Mouse (Mus musculus): Measurements from ENCODE around the gene Rab31. TPM values are rescaled to one million over a fixed set of nuclear protein-coding genes. Genes with fewer than 3 reads are reported as not detected.

The Rab31 gene
- polyA plus RNA-seq, 2 experiments = 2.7 to 5.0 TPM

- H3K4me2 ChIP-seq (ENCODE audit: low read depth) = no peak overlapping the region
- TF ChIP-seq CTCF (IDR thresholded peaks at IDR 0.05; ENCODE audit: low read depth) = no peak
- TF ChIP-seq EP300 (IDR thresholded peaks at IDR 0.05; ENCODE audit: low read depth) = no peak
- ATAC-seq (ENCODE audit: insufficient read depth) (no peak), DNase-seq (ENCODE audit: low read depth in 3 of 3, low spot score in 3 of 3) (no peak)
- no peak overlapping the region for H3K27ac ChIP-seq
- no peaks in the 10 kb centered on the region for H3K4me1 ChIP-seq (replicated peaks; ENCODE audit: control insufficient read depth in 2 of 2, insufficient read depth in 2 of 2, low read length in 1 of 2)
- H3K9me3 ChIP-seq (ENCODE audit: control insufficient read depth, low read length) = no peaks in the 10 kb centered on the region
- 67% methylated on average over 4 of the region's 4 CpGs for WGBS (ENCODE audit: insufficient replicate concordance)
- no peak overlapping the region for H3K4me3 ChIP-seq (ENCODE audit: insufficient read depth in 1 of 2, low read depth in 2 of 2, low read length in 2 of 2)
- no peak overlapping the region for H3K9ac ChIP-seq (replicated peaks)
- peaks cover 2% of the 10 kb centered on the region for H3K36me3 ChIP-seq (replicated peaks; ENCODE audit: control insufficient read depth, insufficient read depth, low read depth)
- no peaks in the 10 kb centered on the region for H3K27me3 ChIP-seq (ENCODE audit: control insufficient read depth, insufficient read depth, low read length)
Measured at GRCm38 (mm10) chr17:65805966-65806365, 33.4 kb upstream of the Rab31 start.

- DNase-seq (ENCODE audit: low read depth in 3 of 3, low spot score in 3 of 3) (no peak), ATAC-seq (ENCODE audit: insufficient read depth) (no peak)
- H3K27ac ChIP-seq = no peak overlapping the region
- no peak overlapping the region for H3K9ac ChIP-seq (replicated peaks)
- 76% methylated on average over 4 of the region's 4 CpGs for WGBS (ENCODE audit: insufficient replicate concordance)
- peaks cover 0 to 10% of the 10 kb centered on the region in 2 experiments; a peak in 2 of 4 replicates for H3K4me1 ChIP-seq (replicated peaks; ENCODE audit: control insufficient read depth in 2 of 2, insufficient read depth in 2 of 2, low read length in 1 of 2)
- H3K4me3 ChIP-seq (ENCODE audit: insufficient read depth in 1 of 2, low read depth in 2 of 2, low read length in 2 of 2) = no peak overlapping the region
- TF ChIP-seq EP300 (IDR thresholded peaks at IDR 0.05; ENCODE audit: low read depth) (no peak), CTCF (IDR thresholded peaks at IDR 0.05; ENCODE audit: low read depth) (no peak)
- H3K27me3 ChIP-seq (ENCODE audit: control insufficient read depth, insufficient read depth, low read length) = no peaks in the 10 kb centered on the region
- H3K4me2 ChIP-seq (ENCODE audit: low read depth) = no peak overlapping the region
- no peaks in the 10 kb centered on the region; the same call in 1 of the 2 replicates for H3K36me3 ChIP-seq (replicated peaks; ENCODE audit: control insufficient read depth, insufficient read depth, low read depth)
- H3K9me3 ChIP-seq (ENCODE audit: control insufficient read depth, low read length) = no peaks in the 10 kb centered on the region
Measured at GRCm38 (mm10) chr17:65802026-65802425, 29.5 kb upstream of the Rab31 start.

- H3K4me3 ChIP-seq (ENCODE audit: insufficient read depth in 1 of 2, low read depth in 2 of 2, low read length in 2 of 2) = no peak overlapping the region
- ATAC-seq (ENCODE audit: insufficient read depth) = no peak
- DNase-seq (ENCODE audit: low read depth in 3 of 3, low spot score in 3 of 3) = no peak
- H3K36me3 ChIP-seq (replicated peaks; ENCODE audit: control insufficient read depth, insufficient read depth, low read depth) = no peaks in the 10 kb centered on the region; the same call in 1 of the 2 replicates
- H3K4me1 ChIP-seq (replicated peaks; ENCODE audit: control insufficient read depth in 2 of 2, insufficient read depth in 2 of 2, low read length in 1 of 2) = peaks cover 0 to 10% of the 10 kb centered on the region in 2 experiments; a peak in 2 of 4 replicates
- 86% methylated on average over 6 of the region's 6 CpGs for WGBS (ENCODE audit: insufficient replicate concordance)
- H3K27me3 ChIP-seq (ENCODE audit: control insufficient read depth, insufficient read depth, low read length) = no peaks in the 10 kb centered on the region
- TF ChIP-seq CTCF (IDR thresholded peaks at IDR 0.05; ENCODE audit: low read depth) = no peak
- no peak for TF ChIP-seq EP300 (IDR thresholded peaks at IDR 0.05; ENCODE audit: low read depth)
- no peak overlapping the region for H3K27ac ChIP-seq
- no peak overlapping the region for H3K4me2 ChIP-seq (ENCODE audit: low read depth)
- no peak overlapping the region for H3K9ac ChIP-seq (replicated peaks)
- no peaks in the 10 kb centered on the region for H3K9me3 ChIP-seq (ENCODE audit: control insufficient read depth, low read length)
Measured at GRCm38 (mm10) chr17:65800451-65800850, 27.9 kb upstream of the Rab31 start.

- Histone ChIP-seq H3K9ac (replicated peaks) (no peak overlapping the region), H3K27ac (no peak overlapping the region), H3K27me3 (ENCODE audit: control insufficient read depth, insufficient read depth, low read length) (no peaks in the 10 kb centered on the region), H3K36me3 (replicated peaks; ENCODE audit: control insufficient read depth, insufficient read depth, low read depth) (no peaks in the 10 kb centered on the region; the same call in 1 of the 2 replicates), H3K4me1 (replicated peaks; ENCODE audit: control insufficient read depth in 2 of 2, insufficient read depth in 2 of 2, low read length in 1 of 2) (peaks cover 0 to 10% of the 10 kb centered on the region in 2 experiments; a peak in 2 of 4 replicates), H3K4me2 (ENCODE audit: low read depth) (no peak overlapping the region), H3K4me3 (ENCODE audit: insufficient read depth in 1 of 2, low read depth in 2 of 2, low read length in 2 of 2) (no peak overlapping the region), H3K9me3 (ENCODE audit: control insufficient read depth, low read length) (no peaks in the 10 kb centered on the region)
- no peak for DNase-seq (ENCODE audit: low read depth in 3 of 3, low spot score in 3 of 3)
- 25% methylated on average over 1 of the region's 1 CpGs for WGBS (ENCODE audit: insufficient replicate concordance)
- ATAC-seq (ENCODE audit: insufficient read depth) = 0 out of 2 replicates have a peak, but pooled peaks have one; percentile 41
- no peak for TF ChIP-seq EP300 (IDR thresholded peaks at IDR 0.05; ENCODE audit: low read depth)
- no peak for TF ChIP-seq CTCF (IDR thresholded peaks at IDR 0.05; ENCODE audit: low read depth)
Measured at GRCm38 (mm10) chr17:65799353-65799752, 26.8 kb upstream of the Rab31 start.

GRCm38 (mm10) chr17:65798446-65798845 is 25.9 kb upstream of the Rab31 start:
- DNase-seq (ENCODE audit: low read depth in 3 of 3, low spot score in 3 of 3) (no peak), ATAC-seq (ENCODE audit: insufficient read depth) (no peak)
- Histone ChIP-seq H3K4me1 (replicated peaks; ENCODE audit: control insufficient read depth in 2 of 2, insufficient read depth in 2 of 2, low read length in 1 of 2) (peaks cover 0 to 10% of the 10 kb centered on the region in 2 experiments; a peak in 2 of 4 replicates), H3K36me3 (replicated peaks; ENCODE audit: control insufficient read depth, insufficient read depth, low read depth) (no peaks in the 10 kb centered on the region), H3K4me3 (ENCODE audit: insufficient read depth in 1 of 2, low read depth in 2 of 2, low read length in 2 of 2) (no peak overlapping the region), H3K9me3 (ENCODE audit: control insufficient read depth, low read length) (no peaks in the 10 kb centered on the region), H3K4me2 (ENCODE audit: low read depth) (no peak overlapping the region), H3K9ac (replicated peaks) (no peak overlapping the region), H3K27ac (no peak overlapping the region), H3K27me3 (ENCODE audit: control insufficient read depth, insufficient read depth, low read length) (no peaks in the 10 kb centered on the region)
- WGBS (ENCODE audit: insufficient replicate concordance) = 40% methylated on average over 4 of the region's 4 CpGs
- TF ChIP-seq CTCF (IDR thresholded peaks at IDR 0.05; ENCODE audit: low read depth) = no peak
- no peak for TF ChIP-seq EP300 (IDR thresholded peaks at IDR 0.05; ENCODE audit: low read depth)
